Mouse (Mus musculus) gastrocnemius, postnatal 25 days (tissue): ENCODE data around the gene Zfp446. TPM values are rescaled to one million over a fixed set of nuclear protein-coding genes. Genes with fewer than 3 reads are reported as not detected.
A peak's percentile ranks its signal among the peaks of the same experiment; 100 is the strongest.

Experiments
- DNase-seq: peaks from one replicate; pipeline ENCODE4 v3.0.0; 2022
- total RNA-seq, 2 experiments: library from RNA; stranded (reverse); gene quantifications; 1 replicate in 1 of 2; 2 replicates in 1 of 2; pipeline ENCODE4 v1.2.3; 2021

The Zfp446 gene
- total RNA-seq, 2 experiments from 2014 or later: 2.1 to 2.4 TPM

- DNase-seq: no peak
Measured at GRCm38 (mm10) chr7:12986906-12987305, 9.3 kb downstream of the Zfp446 start.

GRCm38 (mm10) chr7:12987409-12988189 lies 10.0 kb downstream of the Zfp446 start:
- DNase-seq: no peak

- no peak for DNase-seq
Measured at GRCm38 (mm10) chr7:12992222-12992621, 14.6 kb downstream of the Zfp446 start.

GRCm38 (mm10) chr7:12993148-12993547 lies 15.5 kb downstream of the Zfp446 start:
- DNase-seq: no peak

- DNase-seq: no peak
Measured at GRCm38 (mm10) chr7:12995862-12996261, 18.2 kb downstream of the Zfp446 start.

GRCm38 (mm10) chr7:12997230-12997629 lies 19.6 kb downstream of the Zfp446 start:
- DNase-seq: no peak

- DNase-seq: no peak
Measured at GRCm38 (mm10) chr7:12998053-12998452, 20.4 kb downstream of the Zfp446 start, which contains the start of gene Slc27a5. Gene Slc27a5, minus strand, starts transcription at chr7:12998192.

GRCm38 (mm10) chr7:12998851-12999250 lies 21.2 kb downstream of the Zfp446 start, which contains the start of gene Trim28:
Gene Trim28, plus strand, starts transcription at chr7:12999114.
- no peak for DNase-seq

- no peak for DNase-seq
Measured at GRCm38 (mm10) chr7:13001584-13001983, 23.9 kb downstream of the Zfp446 start.

- DNase-seq: no peak
Measured at GRCm38 (mm10) chr7:13003380-13003779, 25.7 kb downstream of the Zfp446 start.

GRCm38 (mm10) chr7:13006011-13006410 lies 28.4 kb downstream of the Zfp446 start:
- no peak for DNase-seq

GRCm38 (mm10) chr7:13006531-13006930 lies 28.9 kb downstream of the Zfp446 start:
- DNase-seq: no peak

GRCm38 (mm10) chr7:13007341-13008092 lies 29.9 kb downstream of the Zfp446 start:
- DNase-seq: no peak

GRCm38 (mm10) chr7:13009143-13010004 lies 31.7 kb downstream of the Zfp446 start:
- peak; percentile 87 for DNase-seq

GRCm38 (mm10) chr7:13010005-13010908 lies 32.6 kb downstream of the Zfp446 start, which contains the start of gene Zbtb45:
Gene Zbtb45, minus strand, starts transcription at chr7:13010034.
- no peak for DNase-seq

- no peak for DNase-seq
Measured at GRCm38 (mm10) chr7:13013671-13014070, 36.0 kb downstream of the Zfp446 start.

- DNase-seq: no peak
Measured at GRCm38 (mm10) chr7:13014275-13014839, 36.7 kb downstream of the Zfp446 start.

- DNase-seq: no peak
Measured at GRCm38 (mm10) chr7:13015217-13015616, 37.6 kb downstream of the Zfp446 start.

GRCm38 (mm10) chr7:13022773-13023535 lies 45.3 kb downstream of the Zfp446 start:
- DNase-seq: peak; percentile 68
